Mouse (Mus musculus) E14TG2a.4 (cell line): ENCODE data around the gene Ubxn7.

Experiments used
- H3K27me3 ChIP-seq: 2 replicates; pipeline ENCODE4 v1.6.1; 2014; ENCODE audit warnings: low read length, control low read depth; ENCODE audit not compliant: insufficient read depth
- H3K36me3 ChIP-seq: 2 replicates; pipeline ENCODE4 v1.6.1; 2014; ENCODE audit warnings: low read length, control low read depth; ENCODE audit not compliant: insufficient read depth
- H3K4me1 ChIP-seq: replicated peaks from 2 replicates; pipeline ENCODE4 v1.6.1; 2014; ENCODE audit warnings: low read depth, low read length, control low read depth
- H3K4me3 ChIP-seq: replicated peaks from 2 replicates; pipeline ENCODE4 v1.5.1; 2014; ENCODE audit warnings: mild to moderate bottlenecking, low read length
- H3K9me3 ChIP-seq: 2 replicates; pipeline ENCODE4 v1.6.1; 2014; ENCODE audit warnings: low read length, control low read depth
- CTCF ChIP-seq: conservative IDR thresholded peaks from 2 replicates; pipeline ENCODE4 v1.5.1; 2014; ENCODE audit warnings: low read length
- NANOG ChIP-seq: IDR thresholded peaks from 2 replicates; pipeline ENCODE4 v1.6.1; 2014; ENCODE audit warnings: borderline replicate concordance, low read length, mixed read lengths
- POU5F1 ChIP-seq: IDR thresholded peaks from 2 replicates; pipeline ENCODE4 v1.6.1; 2014; ENCODE audit warnings: low read length, borderline replicate concordance

Gene Ubxn7

DNA sequence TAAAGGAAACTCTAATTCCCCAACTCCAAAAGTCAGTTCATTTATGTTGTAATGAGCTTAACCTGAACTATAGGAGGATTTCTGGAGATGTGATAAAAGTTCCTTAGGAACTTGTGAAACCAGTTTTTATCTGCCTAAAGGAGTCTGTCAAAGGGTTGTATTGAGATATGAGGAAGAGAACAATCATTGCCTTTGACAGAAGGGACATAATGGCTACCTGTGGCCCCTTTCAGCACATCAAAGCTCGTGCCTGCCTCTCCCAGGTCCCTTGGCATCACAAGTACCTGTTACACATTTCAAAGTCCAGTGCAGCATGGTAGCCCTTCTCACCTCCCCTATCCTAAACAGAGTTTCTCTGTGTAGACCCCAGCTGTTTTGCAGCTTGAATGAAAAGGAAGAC lies 85.4 kb downstream of the Ubxn7 start:
- TF ChIP-seq NANOG (no peak), CTCF (no peak), POU5F1 (no peak)
- H3K4me1 ChIP-seq = peaks cover 18% of the 10 kb centered on the region
- H3K9me3 ChIP-seq = no peaks in the 10 kb centered on the region
- H3K4me3 ChIP-seq = no peak overlapping the region
- H3K27me3 ChIP-seq = 0 out of 2 replicates have a peak, but pooled peaks cover 3% of the 10 kb centered on the region
- H3K36me3 ChIP-seq = no peaks in the 10 kb centered on the region

DNA sequence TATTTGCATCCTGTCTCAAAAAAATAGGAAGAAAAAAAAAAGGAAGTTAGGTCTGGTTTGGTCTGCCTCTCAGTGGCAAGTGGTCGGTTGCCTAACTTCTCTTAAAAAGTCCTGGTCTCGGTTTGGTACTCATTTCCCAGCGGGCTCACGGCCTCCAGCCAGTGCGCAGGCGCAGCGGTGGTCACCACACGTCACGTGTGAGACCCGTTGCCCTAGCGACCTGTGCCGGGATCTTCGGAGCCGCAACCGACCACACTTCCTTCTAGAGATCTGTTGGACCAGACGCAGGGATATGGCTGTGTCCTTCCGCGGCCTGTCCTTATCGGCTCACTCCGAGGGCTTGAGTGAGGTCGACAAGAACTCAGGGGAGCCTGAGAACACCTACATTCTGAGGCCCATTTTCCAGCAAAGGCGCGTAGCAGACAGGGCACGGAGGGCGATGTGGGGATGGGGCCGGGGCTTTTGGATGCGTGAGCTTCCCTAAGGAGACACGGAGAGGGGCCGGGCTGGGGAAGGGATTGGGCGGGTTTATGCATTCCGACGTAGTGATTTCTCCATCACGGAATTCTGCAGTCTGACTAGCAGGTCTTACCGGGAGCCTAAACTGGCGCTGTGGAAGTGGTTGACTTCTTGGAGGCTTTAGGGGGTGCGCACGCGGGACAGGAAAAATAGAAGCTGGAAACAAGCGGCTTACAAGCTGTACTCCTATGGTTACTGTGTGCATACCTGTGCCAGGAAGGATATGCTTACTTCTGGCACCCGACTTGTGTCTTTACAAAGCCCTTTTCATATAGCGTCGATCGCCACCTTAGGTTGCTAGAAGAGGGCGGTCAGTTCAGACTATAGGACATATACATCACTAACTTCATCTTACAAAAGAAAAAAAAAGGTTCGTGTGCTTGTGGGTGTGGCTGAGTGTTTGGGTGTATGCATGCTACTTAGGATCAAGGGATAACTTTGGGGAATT lies 87.7 kb downstream of the Ubxn7 start, which contains the start of gene Tctex1d2:
Gene Tctex1d2 (plus strand): TSS at position 186 of the 967 bp plus-strand sequence.
- no peaks in the 10 kb centered on the region for H3K9me3 ChIP-seq
- peaks cover 18% of the 10 kb centered on the region for H3K4me1 ChIP-seq
- H3K4me3 ChIP-seq = peak within 1 kb of the TSS; percentile 89
- no peak for TF ChIP-seq CTCF
- no peak for TF ChIP-seq POU5F1
- TF ChIP-seq NANOG = no peak
- no peaks in the 10 kb centered on the region for H3K27me3 ChIP-seq
- H3K36me3 ChIP-seq = no peaks in the 10 kb centered on the region

DNA sequence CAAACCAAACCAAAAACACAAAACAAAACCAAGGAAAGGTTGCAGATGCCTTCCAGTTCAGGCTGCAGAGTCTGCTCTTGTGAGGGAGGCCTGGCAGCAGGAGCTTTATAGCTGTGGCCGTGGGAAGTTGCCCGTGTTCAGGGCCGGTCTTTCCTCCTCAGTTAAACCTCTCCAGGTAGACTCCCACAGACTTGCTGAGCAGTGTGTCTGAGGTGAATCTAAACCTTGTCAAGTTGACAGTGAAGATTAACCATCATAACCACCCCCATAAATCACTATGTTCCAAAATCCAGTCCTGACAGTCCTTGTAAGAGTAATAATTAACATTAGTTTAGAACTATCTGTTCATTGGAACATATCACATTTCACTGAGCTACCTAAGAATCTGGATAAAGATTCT lies 95.4 kb downstream of the Ubxn7 start:
- Histone ChIP-seq H3K9me3 (no peaks in the 10 kb centered on the region), H3K4me3 (no peak overlapping the region), H3K27me3 (peaks cover 5% of the 10 kb centered on the region; the same call in 1 of the 2 replicates), H3K36me3 (peaks cover 11% of the 10 kb centered on the region; the same call in 1 of the 2 replicates), H3K4me1 (peaks cover 24% of the 10 kb centered on the region)
- TF ChIP-seq NANOG (no peak), POU5F1 (no peak), CTCF (no peak)

- TF ChIP-seq POU5F1 (no peak), NANOG (no peak), CTCF (no peak)
- Histone ChIP-seq H3K4me3 (peak within 1 kb of the TSS; percentile 96), H3K4me1 (peaks cover 24% of the 10 kb centered on the region), H3K27me3 (peaks cover 5% of the 10 kb centered on the region; the same call in 1 of the 2 replicates), H3K9me3 (no peaks in the 10 kb centered on the region), H3K36me3 (peaks cover 11% of the 10 kb centered on the region; the same call in 1 of the 2 replicates)
Observed at GRCm38 (mm10) chr16:32430474-32431046, 98.5 kb downstream of the Ubxn7 start, which contains the start of gene Pcyt1a. Gene Pcyt1a (plus strand): TSS chr16:32430921.

- H3K36me3 ChIP-seq = peaks cover 10% of the 10 kb centered on the region; the same call in 1 of the 2 replicates
Observed at GRCm38 (mm10) chr16:32431047-32431591, 99.1 kb downstream of the Ubxn7 start.

DNA sequence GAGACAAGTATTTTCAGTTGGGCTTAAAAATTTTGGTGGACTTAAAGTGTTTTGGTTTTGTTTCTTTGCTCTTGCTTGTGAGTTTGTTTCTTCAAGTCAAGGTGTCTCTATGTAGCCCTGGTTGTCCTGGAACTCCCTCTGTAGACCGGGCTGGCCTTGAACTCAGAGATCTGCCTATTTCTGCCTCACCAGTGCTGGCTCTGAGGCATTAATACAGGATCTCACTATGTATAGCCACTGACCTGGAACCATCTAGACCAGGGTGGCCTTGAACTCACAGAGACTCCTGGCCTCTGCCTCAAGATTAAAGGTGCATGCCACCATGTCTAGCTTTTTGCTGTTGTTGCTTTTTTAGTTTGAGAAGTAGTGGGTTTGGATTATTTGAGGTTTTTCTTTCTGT lies 99.9 kb downstream of the Ubxn7 start:
- Histone ChIP-seq H3K4me3 (peak overlapping the region; percentile 96; the same call in 1 of the 2 replicates), H3K4me1 (peaks cover 24% of the 10 kb centered on the region), H3K36me3 (peaks cover 4% of the 10 kb centered on the region; the same call in 1 of the 2 replicates), H3K9me3 (no peaks in the 10 kb centered on the region), H3K27me3 (peaks cover 5% of the 10 kb centered on the region; the same call in 1 of the 2 replicates)
- TF ChIP-seq NANOG (no peak), POU5F1 (no peak), CTCF (no peak)

More at GRCm38 (mm10) chr16:32431047-32431591, 99.1 kb downstream of the Ubxn7 start:
- Histone ChIP-seq H3K9me3 (no peaks in the 10 kb centered on the region), H3K27me3 (peaks cover 5% of the 10 kb centered on the region; the same call in 1 of the 2 replicates), H3K4me3 (peak overlapping the region; percentile 96), H3K4me1 (peaks cover 24% of the 10 kb centered on the region)
- no peak for TF ChIP-seq NANOG
- TF ChIP-seq CTCF = no peak
- no peak for TF ChIP-seq POU5F1

DNA sequence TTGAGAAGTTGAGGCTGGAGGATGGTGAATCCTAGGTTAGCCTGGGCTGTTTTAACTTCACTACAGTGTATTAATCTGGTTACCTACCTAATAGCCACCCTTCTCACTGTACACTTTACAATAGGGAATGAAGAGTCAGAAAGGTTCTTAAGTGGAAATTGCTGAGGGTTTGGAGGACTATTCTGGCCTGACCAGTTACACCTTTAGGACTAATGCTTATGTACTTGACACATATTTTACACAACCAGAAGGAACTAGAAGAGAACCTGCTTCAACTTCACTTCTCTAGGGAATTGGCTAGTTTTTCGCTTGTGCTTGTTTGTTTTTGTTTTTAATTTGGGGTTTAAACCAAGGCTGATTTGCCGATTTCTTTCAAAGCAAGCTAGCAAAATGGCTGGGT lies 101.1 kb downstream of the Ubxn7 start:
- H3K36me3 ChIP-seq = no peaks in the 10 kb centered on the region
- no peaks in the 10 kb centered on the region for H3K9me3 ChIP-seq
- H3K27me3 ChIP-seq = peaks cover 5% of the 10 kb centered on the region; the same call in 1 of the 2 replicates
- H3K4me1 ChIP-seq = peaks cover 24% of the 10 kb centered on the region
- no peak overlapping the region for H3K4me3 ChIP-seq
- TF ChIP-seq CTCF (no peak), POU5F1 (no peak), NANOG (no peak)

DNA sequence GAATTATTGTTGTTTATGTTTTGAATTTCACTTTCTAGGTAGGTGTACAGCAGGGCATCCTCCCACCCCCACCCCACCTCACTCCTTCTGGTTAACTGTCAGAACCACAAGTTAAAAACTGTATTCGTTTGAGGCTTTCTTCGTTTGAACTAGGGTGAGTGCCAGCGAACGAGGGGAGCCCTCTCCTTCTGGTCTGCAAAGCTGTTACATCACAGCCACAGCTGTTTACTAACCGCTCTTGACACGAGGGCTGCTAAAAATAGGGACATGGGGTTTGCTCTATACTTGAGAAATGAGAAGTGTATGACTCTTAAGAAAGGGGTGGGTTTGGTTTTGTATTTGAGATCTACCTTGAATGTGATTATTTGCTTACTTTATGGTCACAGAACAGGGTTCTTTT lies 102.0 kb downstream of the Ubxn7 start:
- Histone ChIP-seq H3K9me3 (no peaks in the 10 kb centered on the region), H3K27me3 (peaks cover 5% of the 10 kb centered on the region; the same call in 1 of the 2 replicates), H3K4me1 (peaks cover 25% of the 10 kb centered on the region), H3K4me3 (no peak overlapping the region), H3K36me3 (no peaks in the 10 kb centered on the region)
- TF ChIP-seq NANOG (no peak), POU5F1 (no peak), CTCF (no peak)
